Mouse (Mus musculus) bone marrow, adult 2 months (tissue): ENCODE data around the gene 1700017B05Rik.

Experiments
- CTCF ChIP-seq: fragments of 200-500 bp; IDR thresholded peaks from 2 replicates; pipeline ENCODE4 v1.5.1; 2011; ENCODE audit warnings: low read length, control low read depth; ENCODE audit not compliant: control insufficient read depth, insufficient read depth
- POLR2A ChIP-seq: fragments of 200-500 bp; IDR thresholded peaks from 2 replicates; pipeline ENCODE4 v1.6.1; 2011; ENCODE audit warnings: low read depth, mild to moderate bottlenecking, control low read depth, low read length, borderline replicate concordance; ENCODE audit not compliant: control insufficient read depth

DNA sequence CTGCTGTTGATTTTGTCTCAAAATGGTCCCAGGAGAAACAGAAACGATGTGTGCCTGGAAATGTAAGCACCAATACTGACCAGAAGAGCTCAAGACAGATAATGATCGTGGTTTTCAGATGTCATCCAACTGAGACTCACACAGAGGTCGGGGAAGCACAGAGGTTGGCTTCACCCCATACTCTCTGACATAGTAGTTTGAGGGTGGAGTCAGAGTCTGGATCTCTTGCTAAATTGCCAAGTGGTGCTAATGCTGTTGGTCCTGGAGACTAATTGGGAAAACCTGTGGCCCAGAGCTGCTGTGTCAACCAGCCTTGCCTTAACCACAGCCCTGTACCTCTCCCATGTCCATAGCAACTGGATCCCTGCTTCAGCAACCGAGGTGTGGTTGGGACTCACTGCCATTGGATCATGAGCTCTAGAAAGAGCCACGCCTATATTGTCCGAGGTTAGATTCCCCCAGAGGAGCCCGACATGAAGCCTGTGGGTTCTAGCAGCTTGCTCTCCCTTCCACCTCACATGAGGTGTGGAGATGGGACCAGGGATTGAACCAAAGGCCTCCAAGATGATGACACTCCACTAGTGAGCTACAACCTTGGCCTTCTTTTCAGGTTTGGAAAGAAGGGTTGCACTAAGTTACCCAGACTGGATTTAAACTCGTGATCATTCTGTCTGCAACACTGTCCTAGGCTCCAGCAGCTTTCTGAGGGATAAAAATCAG lies 30.7 kb downstream of the 1700017B05Rik start:
- TF ChIP-seq POLR2A (no peak), CTCF (no peak)
